Mouse (Mus musculus) layer of hippocampus, adult 9-11 months (tissue): ENCODE measurements around the gene Vmn1r199.

Source experiments
- DNase-seq: peaks from one replicate; pipeline ENCODE4 v3.0.0; 2022

The Vmn1r199 gene

DNA sequence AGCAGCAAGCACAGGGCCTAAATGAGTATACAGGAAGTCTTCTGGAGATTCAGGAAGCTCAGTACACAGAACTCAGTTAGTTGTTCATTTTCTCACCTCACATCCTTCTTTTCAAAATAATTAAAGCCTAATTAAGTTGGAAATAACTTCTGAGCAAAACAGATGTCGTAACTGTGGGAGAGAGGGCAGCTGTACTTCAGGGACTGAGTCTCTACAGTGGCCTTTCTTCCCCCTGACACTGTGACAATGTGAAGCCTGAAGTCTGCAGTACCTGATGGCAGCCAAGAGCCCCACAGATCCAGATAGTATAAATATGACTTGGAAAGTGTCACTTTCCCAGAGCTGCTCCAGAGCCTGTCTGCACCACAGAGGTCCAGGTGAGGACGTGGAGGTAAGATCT lies at the start of gene Vmn1r199:
Gene Vmn1r199 (plus strand): TSS at position 301 of the 400 bp plus-strand sequence.
- no peak for DNase-seq

GRCm38 (mm10) chr13:22333269-22333668 lies 46.3 kb upstream of the Vmn1r199 start:
- no peak for DNase-seq

DNA sequence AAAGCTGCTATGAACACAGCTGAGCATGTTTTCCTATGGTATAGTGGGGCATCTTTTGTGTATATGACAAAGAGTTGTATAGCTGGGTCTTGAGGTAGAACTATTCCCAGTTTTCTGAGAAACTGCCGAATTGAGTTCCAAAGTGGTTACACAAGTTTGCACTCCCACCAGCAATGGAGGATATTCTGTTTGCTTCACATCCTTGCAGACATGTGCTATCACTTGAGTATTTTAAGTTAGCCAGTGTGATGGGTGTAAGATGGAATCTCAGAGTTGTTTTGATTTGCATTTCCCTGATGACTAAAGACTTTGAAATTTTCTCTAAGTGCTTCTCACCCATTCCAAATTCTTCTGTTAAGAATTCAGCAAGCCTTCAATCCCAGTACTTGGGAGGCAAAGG lies 44.1 kb upstream of the Vmn1r199 start:
- no peak for DNase-seq

DNA sequence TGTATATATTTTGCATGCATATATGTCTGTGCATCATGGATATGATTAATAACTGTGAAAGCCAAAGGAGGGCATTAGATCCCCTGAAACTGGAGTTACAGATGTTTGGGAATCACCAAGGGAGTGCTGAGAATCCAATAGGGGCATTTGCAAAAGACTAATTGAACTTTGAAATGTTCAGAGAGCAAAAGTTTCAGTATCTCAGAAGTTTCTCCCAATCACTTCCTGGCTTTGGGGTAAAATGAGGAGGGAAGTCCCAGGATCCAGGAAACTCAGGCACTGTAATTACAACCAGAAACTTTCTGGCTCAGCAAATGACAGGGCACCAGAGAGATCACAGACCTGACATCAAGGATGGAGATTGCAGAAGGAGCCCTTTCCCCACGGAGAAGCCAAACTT lies 29.6 kb upstream of the Vmn1r199 start, which contains the start of gene Vmn1r198:
Gene Vmn1r198 (plus strand): TSS at position 301 of the 400 bp plus-strand sequence.
- no peak for DNase-seq

DNA sequence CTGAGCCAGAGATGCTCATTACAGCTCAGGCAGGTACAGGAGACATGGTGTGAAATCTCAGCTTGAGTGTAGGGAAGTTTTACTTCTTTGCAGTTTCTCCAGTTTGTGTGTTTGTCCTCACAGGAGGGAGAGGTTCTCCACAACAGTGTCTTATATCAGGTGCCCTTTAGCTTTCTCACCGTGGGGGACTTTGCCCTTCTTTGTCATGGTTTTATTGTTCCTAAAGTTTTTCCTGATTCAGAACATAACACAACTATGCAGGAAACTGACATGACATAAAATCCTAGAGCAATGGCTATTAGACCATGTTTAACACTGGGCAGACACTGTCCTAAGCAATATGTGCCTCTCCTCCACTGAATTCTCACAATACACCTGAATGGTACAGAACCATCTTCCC lies 28.8 kb upstream of the Vmn1r199 start:
- no peak for DNase-seq

- DNase-seq = peak; percentile 75
Measured at GRCm38 (mm10) chr13:22381128-22381527, 1.5 kb downstream of the Vmn1r199 start.

DNA sequence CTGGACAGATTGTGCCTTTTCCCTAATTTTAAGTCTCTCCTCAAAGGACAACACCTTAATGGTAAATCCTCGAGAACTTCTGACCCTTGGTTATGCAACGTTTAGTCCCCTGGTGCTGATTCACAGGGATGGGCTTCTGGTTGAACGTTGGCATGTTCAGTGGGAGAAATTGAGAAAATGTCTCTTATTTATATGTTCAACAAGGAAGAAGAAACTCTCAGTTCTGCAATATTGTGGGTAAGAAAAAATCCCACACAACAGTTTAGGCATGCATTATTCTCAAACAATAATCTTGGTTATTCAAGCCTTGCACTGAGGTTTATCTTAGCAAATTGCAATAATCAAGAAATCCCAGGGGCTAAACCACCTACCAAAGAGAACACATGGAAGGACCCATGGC lies 3.8 kb downstream of the Vmn1r199 start:
- DNase-seq = no peak

- DNase-seq = no peak
Measured at GRCm38 (mm10) chr13:22387050-22387449, 7.4 kb downstream of the Vmn1r199 start.

DNA sequence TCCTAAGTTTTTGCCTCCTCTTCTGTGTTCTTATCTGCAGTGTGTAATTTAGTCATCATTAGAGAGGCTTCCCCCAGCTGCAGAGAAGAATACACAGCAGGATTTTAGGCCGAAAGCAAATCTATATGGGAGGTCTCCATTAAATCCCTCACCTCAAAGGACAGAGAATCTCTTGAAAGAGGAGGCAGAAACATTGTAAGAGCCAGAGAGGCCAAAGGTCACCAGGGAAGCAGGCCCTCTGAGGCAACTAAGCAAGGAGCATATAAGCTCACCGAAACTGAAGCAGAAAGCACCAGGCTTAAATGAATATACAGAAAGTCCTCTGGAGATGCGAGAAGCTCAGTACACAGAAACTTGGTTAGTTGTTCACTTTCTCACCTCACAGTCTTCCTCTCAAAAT lies 10.5 kb downstream of the Vmn1r199 start, which contains the start of gene Vmn1r200:
Gene Vmn1r200 (plus strand): TSS at position 301 of the 400 bp plus-strand sequence.
- DNase-seq = no peak

GRCm38 (mm10) chr13:22402978-22403377 lies 23.4 kb downstream of the Vmn1r199 start:
- DNase-seq = peak; percentile 45
